Mouse (Mus musculus) thymus, adult 2 months (tissue): ENCODE results near the gene Olfr318.

Source experiments
- CTCF ChIP-seq: fragments of 200-500 bp; IDR thresholded peaks from 2 replicates; pipeline ENCODE4 v1.5.1; 2012; ENCODE audit warnings: mild to moderate bottlenecking, control low read depth, low read length, moderate library complexity, borderline replicate concordance; ENCODE audit not compliant: control insufficient read depth, poor library complexity, insufficient read depth; ENCODE audit errors: extremely low read depth
- POLR2A ChIP-seq: fragments of 200-500 bp; IDR thresholded peaks from 2 replicates; pipeline ENCODE4 v1.6.1; 2012; ENCODE audit warnings: mild to moderate bottlenecking, low read length, control low read depth, moderate library complexity; ENCODE audit not compliant: control insufficient read depth, poor library complexity, insufficient read depth; ENCODE audit errors: extremely low read depth

- TF ChIP-seq POLR2A (no peak), CTCF (no peak)
Observed at GRCm38 (mm10) chr11:58752434-58752833, 28.6 kb upstream of the Olfr318 start, which contains the start of gene Olfr316.
